Mouse (Mus musculus): ENCODE measurements around the gene Pomgnt2.

DNA sequence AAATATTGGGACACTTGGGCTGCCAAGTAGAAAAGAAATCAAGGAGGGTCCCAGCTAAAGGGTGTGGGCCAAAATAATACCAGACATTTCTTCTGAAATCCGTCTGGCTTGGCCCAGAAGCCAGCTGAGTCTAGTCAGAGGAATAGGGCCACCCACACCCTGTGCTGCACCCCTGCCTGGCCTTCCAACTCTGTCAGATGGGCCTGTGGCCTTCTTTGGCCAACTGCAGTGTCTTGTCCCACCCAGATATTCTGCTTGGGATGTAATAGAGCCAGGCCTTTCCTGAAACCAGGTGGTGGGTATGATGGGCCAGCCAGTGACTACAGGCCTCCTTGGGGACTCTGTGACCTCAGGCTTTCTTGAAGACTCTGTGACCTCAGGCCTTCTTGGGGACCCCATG, 23.7 kb downstream of the Pomgnt2 start:
- no peak for TF ChIP-seq CTCF (IDR thresholded peaks at IDR 0.05; ENCODE audit: low read depth, low read length)
- TF ChIP-seq EP300 (IDR thresholded peaks at IDR 0.05; ENCODE audit: insufficient read depth, low read depth, low read length), result no peak
- TF ChIP-seq POLR2A (IDR thresholded peaks at IDR 0.05; ENCODE audit: insufficient read depth, low read length), result no peak
